Mouse (Mus musculus) adrenal gland, adult 18-20 months (tissue): Measurements from ENCODE around the gene Fxyd1. TPM values are rescaled to one million over a fixed set of nuclear protein-coding genes. Genes with fewer than 3 reads are reported as not detected.

Experiments used
- DNase-seq, 2 experiments: peaks; one replicate each; pipeline ENCODE4 v3.0.0; 2021 to 2022; ENCODE audit warnings: low spot score in 2 of 2
- long read RNA-seq, 2 experiments: library from polyadenylated mRNA; stranded (forward); transcript quantifications; one replicate each; pipeline ENCODE4 v2.0.0; 2021
- total RNA-seq, 2 experiments: library from RNA; stranded (reverse); gene quantifications; 1 replicate in 1 of 2; 2 replicates in 1 of 2; pipeline ENCODE4 v1.2.3; 2021

Fxyd1 gene
- total RNA-seq: 100 to 1,000 TPM; 193 to 280 TPM
- long read RNA-seq, experiment 1, transcript Fxyd1-212 (8 exons, 568 nt): minor isoform, 8 of 40 reads
- long read RNA-seq, experiment 1, transcript Fxyd1-213 (3 exons, 255 nt): major isoform, 14 of 40 reads
- long read RNA-seq, experiment 1, partial matches to known transcripts: 7 of 40 reads
- long read RNA-seq, experiment 1, other reads (novel, unspliced or antisense): 4 of 40 reads
- long read RNA-seq, experiment 2, transcript Fxyd1-213 (3 exons, 255 nt): major isoform, 63 of 150 reads
- long read RNA-seq, experiment 2, transcript Fxyd1-203 (8 exons, 492 nt): minor isoform, 6 of 150 reads
- long read RNA-seq, experiment 2, transcript Fxyd1-215 (7 exons, 572 nt): minor isoform, 8 of 150 reads
- long read RNA-seq, experiment 2, transcript Fxyd1-212 (8 exons, 568 nt): minor isoform, 36 of 150 reads
- long read RNA-seq, experiment 2, partial matches to known transcripts: 20 of 150 reads
- long read RNA-seq, experiment 2, other reads (novel, unspliced or antisense): 11 of 150 reads

DNA sequence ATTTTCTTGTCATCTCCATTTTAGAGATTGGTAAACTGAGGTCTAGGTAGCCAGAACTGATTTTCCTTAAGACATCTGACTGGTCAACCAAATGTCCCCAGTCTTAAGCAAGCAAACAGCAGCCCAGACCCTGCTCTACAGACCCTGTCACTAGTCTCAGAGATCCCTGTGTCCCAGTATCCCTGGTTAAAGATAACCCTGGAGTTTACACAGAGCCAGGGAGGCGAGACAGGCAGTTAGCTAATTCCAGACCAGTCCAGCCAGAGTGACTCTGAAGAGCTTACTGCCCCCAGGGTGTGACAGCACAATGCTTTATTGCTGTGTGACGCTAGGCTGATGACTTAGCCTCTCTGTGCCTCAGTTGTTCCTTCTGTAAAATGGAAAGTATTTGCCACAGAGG is at the start of gene Fxyd1:
Gene Fxyd1 (minus strand): TSS at position 129 of the 400 bp plus-strand sequence.
- DNase-seq: no peak

DNA sequence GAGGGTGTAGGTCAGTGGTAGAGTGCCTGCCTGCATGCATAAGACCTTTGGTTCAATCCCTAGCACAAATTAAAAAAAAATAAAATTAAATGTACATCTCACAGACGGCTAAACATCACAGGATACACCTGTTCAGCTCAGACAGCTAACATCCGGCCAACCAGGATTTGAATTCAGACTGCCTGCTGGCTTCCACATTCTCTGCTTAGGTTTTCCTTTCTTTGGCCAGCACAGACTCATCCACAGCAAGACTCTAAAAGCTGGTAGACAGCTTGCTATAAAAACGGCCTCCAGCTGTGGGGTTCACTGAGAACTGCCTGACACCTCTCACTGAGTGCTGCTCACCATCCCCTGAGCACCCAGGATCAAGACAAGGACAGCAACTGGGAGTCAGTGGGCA is 49.2 kb upstream of the Fxyd1 start:
- DNase-seq: no peak

DNA sequence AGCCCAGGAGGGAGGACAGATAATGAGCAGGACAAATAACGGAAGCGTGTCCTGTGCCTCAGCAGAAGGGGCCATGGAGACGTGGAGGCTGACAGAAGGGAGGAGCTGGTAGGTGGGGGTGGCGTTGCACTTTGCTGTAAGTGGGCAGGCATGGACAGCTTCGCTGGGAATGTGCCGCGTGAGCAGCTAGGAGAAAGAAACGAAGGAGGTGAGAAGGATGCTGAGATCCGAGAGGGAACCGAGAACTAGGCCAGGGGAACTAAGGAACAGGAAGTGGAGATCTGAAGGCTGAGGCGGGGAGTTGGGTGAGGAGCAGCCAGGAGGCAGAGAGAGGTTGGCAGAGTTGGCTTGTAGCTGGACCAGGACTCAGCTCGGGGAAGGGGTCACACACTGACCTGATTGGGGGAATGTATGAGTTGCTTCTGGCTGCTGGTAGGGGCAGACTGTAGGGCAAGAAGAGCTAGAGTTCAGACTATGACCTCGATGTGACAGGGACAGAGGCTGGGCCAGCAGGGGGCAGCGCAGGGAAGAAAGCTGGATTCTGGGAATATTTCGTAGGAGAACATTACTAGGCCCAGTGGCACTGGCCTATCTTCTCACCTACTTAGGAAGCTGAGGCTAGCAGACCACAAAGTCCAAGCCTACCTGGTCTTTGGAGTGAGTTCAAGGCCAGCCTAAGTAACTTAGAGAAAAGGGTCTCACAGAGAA is 48.2 kb upstream of the Fxyd1 start:
- peak; percentile 70 to 83 for DNase-seq

DNA sequence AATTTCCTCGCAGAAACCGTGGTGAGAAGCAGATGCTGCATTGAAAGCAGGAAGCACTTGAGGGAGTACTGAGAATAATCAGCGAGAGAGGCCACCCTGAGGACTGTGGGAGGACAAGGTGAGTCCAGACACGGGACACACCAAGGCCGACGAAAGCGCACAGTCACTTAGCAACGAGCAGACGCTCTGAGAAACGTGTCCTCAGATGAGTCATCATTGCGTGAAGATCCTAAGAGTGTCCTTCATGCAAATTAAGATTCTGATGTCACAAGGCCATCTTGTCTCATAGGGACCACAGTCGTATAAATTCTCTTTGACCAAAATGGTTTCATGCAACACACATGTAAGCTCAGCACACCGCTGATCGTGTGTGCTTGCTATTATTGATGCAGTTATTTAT is 43.8 kb upstream of the Fxyd1 start:
- no peak for DNase-seq

DNA sequence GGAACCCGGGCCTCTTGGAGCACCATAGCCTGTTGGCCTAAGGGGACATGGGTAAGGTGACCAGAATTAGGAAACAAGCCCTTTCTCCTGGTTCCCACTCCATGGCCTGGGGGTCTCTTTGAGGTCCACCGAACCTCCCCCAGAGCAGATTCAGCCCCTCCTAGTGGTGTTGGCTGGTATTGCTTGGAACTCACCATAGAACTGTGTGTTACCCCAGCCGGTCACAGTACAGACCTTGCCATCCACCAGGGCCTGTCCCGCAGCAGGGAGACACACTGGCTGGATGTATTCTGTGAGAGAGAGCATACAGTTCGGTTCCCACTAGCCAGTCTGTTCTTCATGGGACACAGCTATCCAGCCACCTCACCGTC is 42.6 kb upstream of the Fxyd1 start:
- DNase-seq: no peak

DNA sequence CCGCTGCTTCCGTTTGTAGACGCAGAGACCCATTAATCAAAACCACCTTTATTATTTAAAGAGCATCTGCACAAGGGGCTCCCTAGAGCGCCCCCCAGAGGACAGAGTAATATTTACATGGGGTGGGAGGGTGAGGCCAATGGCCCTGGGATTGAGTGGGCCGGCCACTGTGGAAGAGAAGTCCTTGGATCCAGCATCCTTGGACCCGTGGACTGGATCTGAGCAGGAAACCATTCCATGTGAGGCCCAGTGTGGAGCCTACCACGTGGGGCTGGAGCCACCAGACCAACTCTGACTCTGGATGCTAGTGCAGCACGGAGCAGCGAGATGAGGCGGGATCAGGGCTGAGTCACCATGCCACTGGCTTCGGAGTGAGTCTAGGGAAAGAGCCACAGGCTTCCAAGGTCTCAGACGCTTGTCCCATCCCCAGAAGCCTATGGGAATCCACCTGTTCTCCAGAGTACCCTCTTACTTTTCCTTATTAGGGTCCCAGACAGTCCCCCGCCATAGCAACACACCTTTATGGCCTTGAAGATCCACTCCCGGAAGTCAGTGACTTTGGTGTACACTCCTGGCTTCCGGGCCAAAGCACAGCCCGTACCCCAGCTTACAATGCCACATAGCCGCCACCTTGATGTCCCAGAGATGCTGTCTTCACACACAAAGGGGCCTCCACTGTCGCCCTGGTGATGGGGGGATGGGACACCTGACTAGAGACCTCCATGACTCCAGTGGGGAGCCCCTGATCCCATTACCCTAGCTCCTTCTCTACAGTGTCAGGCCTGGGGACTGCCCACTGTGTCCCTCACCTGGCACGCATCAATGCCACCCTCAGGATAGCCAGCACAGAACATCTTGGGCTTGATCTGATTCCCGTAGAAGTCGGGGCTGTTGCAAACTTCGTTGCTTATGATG is 42.0 kb upstream of the Fxyd1 start:
- peak; percentile 42 to 57 for DNase-seq

DNA sequence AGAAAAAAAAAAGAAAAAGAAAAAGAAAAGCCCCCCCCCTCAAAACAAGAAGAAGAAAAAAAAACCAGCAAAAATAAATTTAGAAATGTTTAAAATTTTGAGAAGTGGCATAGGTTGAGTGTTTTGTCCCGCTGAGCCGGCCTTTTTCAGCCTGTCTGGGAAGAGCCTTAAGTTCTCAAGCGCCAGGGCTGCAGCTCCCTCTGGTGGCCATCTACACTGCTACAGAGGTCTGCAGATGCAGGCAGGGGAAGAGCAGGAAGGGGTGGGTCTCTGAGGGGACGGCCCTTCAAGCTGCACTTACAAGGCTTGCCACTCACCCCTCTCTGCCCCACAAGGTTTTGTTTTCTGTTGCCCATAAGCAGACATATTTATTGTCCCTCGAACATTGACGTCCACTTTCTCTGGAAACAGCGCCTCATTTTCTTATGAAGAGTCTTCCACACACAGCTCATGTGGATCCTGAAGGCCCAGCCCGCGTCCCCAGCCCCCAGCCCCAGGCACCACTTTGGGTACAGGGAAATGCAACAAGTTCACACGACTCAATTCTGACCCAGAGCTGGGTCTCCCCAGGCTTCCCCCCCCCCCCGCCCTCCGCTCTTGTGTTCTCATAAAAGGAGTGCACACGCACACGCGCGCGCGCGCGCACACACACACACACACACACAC is 40.7 kb upstream of the Fxyd1 start:
- DNase-seq: peak; percentile 86 to 90

DNA sequence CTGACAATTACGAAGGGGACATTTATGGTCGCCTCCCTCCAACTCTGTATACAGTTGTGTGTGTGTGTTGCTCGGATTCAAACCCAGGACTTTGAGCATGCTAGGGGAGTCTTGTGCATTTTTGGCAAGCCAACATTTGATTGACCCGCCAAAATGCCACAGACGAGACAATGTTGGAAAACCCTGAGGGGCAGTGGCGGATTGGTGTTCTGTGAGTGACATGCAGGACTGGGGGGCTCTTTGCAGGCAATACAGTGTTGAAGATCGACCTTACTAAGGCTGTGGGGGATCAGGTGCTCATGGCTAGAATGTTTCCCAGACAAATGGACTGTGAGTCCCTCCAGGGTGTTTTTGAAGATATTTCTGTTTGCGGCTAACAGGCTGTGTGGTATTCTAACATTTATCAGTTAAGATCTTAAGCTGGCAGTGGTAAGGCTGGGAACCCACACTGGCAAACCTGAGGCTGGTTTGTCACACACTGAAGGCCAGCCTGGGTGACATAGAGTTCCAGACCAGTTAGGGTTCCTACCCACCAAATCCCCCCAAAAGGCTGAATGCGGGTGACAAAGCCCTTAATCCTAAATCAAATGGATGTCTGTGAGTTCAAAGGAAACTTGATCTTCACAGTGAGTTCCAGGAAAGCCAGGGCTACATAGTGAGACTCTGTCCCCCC is 40.0 kb upstream of the Fxyd1 start:
- DNase-seq: no peak

DNA sequence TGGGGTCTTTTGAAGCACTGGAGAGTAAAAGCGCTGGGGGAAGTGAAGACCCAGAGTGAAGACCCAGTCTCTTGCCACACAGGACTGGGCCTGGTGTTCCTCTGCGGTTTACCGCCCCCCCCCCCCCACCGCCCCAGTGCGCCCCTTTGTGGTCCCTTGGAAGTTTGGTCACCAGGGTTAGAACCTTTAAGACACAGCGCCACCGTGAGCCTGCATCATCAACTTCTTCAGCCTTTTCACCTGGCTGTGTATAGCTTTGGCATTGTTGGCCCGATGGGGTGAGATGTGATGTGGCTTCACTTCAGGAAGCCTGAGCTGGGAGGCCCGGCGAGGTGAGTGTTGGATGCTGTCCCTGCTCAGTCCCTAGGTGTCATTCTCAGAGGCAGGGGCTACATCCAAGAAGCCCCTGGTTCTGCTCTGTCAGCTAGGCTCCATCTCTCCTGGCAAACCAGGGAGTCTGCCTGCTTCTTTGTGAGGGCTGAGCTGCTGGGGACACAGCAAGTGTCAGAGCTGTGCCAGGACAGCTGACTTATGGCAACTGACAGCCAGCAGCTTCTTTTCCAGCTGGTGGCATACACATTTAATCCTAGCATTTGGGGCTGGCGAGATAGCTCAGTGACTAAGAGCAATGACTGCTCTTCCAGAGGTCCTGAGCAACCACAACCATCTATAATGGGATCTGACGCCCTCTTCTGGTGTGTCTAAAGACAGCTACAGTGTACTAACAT is 37.9 kb upstream of the Fxyd1 start:
- no peak for DNase-seq

DNA sequence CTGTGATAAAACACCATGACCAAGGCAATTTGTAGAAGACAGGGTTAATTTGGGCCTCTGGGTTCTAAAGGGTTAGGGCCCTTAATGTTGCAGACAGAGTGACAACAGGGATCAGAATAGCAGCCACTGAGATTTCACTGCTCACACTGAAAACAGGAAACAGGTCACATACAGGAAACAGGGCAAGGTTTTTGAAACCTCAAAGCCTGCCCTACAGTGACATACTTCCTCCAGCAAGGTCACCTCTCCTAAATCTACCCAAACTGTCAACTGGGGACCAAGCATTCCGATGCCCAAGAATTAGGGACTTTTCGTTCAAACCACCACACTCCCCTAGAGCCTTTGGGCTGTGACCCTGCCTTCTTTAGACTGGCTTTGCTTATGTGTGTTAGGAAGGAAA is 32.7 kb upstream of the Fxyd1 start:
- DNase-seq: no peak

DNA sequence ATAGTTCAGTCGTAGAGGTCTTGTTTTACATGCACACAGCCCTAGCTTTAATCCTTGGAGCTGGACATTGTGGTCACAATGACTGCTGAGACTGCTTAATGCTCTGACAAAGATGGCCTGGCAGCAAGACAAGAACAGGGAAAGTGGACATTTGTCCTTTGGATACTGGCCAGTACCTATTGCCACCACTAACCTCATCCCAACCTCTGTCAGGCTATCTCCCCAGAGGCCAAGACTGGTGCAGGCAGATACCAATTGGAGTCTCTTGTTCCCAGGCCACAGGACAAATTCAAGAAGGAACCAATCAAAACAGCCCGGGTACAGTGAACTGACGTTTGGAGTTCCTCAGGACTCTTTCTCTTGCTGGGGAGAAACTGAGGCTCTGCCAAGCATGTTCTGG is 31.2 kb upstream of the Fxyd1 start:
- no peak for DNase-seq

DNA sequence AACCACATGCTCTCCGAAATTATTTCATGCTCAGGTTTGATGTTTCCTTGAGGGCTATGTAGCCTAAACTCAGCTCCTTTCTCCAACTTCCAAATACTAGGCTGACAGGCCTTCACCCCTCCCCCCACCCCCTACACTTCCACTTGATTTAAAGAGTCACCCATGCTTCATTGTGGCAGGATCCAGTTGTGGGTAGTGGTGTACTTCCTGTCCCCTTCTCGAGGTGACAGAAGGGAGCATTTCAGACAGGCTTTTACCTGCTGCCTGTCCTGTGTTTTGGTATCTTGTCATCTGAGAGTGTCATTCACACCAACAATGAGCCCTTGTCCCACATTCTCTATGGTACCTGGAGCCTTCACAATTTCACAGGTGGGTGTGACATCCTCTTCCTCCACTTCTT is 30.3 kb upstream of the Fxyd1 start:
- no peak for DNase-seq

DNA sequence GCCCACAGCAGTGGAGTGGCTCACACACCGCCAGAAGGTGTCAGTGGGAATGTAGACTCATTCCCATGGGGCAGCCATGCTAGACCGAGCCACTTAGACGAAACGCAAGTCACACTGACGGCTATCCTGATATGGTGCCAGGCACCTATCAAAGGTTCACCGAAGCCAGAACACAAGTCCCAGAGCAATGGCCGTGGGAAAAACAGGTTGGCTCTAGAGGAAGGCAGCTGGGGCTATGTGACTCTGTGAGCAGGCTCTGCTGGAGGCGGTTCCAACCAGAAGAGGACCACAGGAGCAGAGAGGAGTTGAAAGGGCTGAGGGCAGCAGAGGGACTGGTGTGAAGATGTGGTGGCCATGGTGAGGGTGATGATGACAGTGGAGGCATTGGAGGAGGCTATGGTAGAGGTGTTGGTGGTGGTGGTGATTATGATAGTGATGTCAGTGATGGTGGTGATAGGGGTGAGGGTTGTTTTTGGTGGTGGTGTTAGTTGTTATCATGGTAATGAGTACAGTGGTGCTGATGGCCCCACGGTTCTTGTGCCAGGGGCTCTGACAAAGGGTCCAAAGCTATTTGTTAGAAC is 29.3 kb upstream of the Fxyd1 start:
- DNase-seq: no peak

DNA sequence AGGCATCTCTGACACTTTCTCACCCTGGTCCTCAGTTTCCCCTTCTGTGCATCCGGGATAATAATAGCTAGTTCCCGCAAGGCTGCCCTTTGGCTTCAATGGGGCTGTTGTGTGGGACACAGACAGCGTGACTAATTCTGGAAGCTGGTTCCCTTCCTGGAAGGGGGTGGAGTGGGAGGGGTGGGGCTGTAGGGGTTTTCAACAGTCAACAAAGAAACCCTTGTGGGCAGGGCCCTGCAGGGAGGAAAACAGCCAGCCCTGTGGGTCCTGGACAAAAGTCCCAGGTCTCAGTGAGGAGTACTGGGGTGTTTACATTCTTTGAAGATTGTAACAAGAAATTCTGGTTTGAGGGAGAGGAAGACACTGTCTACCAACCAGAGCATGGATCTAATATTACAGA is 28.2 kb upstream of the Fxyd1 start:
- no peak for DNase-seq

DNA sequence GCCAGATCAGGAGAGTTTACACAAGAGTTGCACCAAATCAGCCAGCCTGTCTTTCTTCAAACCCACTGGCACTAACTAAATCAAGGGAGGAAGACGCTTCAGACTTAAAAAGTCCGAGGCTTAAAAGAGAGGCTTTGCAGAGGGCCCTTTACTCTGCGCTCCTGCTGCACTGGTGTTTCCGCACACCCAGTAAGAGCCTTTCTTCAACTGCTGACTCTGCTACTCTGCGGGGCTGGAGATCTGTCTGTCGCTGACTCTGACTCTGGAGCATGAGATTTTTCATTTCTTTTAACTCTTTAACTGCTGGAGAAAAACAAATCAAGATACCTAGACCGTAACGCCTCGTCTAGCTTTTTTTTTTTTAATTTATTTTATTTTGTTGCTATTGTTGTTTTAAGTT is 27.1 kb upstream of the Fxyd1 start:
- DNase-seq: no peak

DNA sequence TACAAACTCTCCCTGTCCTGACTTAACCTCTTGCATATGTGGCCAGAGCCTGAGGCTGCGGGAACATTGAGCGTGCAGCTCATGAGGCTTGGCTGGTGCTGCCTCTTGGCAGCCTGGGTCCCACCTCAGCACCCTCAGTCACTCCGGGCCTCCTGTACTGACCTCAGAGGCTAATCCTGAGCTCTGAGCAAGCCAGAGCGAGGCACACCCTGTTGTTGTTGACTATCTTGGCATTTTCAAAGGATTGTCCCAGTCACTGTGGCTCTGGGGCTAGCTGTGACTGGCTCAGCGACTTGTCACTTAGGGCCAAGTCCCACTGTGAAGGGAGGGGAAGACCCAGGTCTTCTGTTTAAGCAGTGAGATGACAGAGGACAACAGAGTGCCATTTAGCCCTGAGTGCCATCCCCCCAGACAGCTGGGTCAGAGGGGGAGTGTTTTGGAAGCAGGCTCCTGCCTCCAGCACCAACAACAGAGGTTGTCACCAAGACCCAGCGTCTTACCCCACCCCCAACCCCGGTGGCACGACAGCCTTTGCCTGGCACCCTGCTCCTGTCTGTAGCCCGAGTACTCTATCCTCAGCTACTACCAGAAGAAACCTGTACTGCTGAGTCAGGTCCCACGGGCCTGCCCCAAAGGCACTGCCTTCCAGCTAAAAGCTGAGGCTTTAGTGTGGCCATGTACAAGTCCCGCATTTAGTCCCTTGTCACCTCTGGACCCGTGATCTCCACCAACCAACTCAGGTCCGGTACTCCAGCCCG is 26.0 kb upstream of the Fxyd1 start:
- no peak for DNase-seq

DNA sequence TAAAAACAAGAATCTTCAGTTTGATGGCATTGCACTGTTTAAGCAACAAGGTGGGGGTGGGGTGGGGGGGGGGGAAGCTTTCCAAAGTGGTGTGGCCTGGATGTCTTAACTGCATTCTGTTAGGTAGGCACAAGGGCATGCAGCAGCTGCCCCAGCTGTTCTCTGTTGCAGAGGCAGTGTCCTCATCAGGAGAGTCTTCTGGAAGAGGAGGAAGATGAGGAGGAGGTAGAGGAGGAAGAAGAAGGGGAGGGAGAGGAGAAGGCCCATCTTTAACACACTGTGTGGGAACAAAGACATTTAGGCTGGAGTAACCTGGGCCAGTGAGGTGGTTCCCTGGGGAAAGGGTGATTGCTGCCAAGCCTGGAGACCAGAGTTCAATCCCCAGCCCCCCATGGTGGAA is 25.1 kb upstream of the Fxyd1 start:
- DNase-seq: no peak

DNA sequence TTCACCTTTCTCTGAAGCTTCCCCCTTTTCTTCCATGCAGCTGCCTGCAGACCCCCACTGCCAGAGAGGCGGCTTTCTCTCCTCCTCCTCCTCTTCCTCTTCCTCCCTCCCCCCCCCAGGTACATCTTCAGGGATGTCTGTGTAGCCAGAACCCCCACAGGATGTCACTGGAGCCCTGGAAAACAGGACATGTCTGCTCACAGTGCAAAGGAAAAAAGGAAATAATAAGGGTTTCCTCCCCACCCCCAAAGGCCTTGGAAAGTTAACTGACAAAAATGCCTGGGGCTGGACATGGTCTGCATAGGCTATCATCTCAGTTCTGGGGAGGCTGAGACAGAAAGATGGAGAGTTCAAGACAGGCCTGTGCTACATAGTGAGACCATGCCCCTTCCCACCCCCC is 24.1 kb upstream of the Fxyd1 start:
- DNase-seq: no peak

DNA sequence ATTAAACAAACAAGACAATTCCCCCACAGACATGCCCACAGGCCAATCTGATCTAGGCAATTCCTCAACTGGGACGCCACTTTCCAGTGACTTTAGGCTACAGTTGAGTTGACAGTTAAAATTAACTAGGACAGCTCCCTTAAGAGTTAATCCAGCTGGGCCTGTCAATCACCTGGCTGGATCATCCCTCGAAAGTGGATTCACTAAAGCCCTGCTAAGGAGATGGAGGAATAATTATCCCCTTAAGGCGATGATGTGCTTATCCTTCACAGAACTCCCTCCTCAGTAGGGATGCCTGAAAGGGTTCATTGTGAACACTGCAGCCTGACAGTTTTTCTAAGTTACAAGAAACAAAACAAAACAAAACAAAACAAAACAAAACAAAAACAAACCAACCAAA is 23.6 kb upstream of the Fxyd1 start:
- DNase-seq: no peak
